Mouse (Mus musculus): ENCODE results near the gene Cdk14.

Cdk14 gene

DNA sequence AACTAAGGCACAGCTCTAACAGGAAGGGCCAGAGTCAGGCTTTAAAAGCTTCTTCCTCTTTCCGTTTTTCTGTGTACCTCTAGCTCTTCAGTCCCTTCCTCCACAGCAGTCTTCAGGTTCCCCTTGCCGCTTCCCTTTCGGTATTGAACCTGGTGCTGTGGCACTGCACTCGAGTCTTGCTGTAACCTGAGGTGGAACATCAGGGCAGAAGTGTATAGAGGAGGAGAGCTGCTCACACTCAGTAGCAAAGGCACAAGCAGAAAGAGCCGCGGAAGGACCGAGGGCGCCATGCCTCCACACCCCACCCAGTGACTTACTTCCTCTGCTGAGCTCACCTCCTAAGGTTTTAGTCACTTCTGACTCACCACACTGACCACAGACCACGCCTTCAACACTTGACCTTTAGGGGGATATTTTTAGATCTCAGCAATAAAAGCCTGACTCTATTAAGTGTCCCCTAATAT, at the start of gene Cdk14:
Cdk14 (minus strand) TSS at position 321 of the 464 bp plus-strand sequence.
- no peak for DNase-seq

GRCm38 (mm10) chr5:5465256-5465655, 45.1 kb upstream of the Cdk14 start:
- DNase-seq = no peak

- DNase-seq = no peak
These were observed 11.8 kb upstream of the Cdk14 start for GRCm38 (mm10) chr5:5431746-5432438.

- no peak for DNase-seq
These were observed 3.6 kb upstream of the Cdk14 start for GRCm38 (mm10) chr5:5423723-5424171.

DNA sequence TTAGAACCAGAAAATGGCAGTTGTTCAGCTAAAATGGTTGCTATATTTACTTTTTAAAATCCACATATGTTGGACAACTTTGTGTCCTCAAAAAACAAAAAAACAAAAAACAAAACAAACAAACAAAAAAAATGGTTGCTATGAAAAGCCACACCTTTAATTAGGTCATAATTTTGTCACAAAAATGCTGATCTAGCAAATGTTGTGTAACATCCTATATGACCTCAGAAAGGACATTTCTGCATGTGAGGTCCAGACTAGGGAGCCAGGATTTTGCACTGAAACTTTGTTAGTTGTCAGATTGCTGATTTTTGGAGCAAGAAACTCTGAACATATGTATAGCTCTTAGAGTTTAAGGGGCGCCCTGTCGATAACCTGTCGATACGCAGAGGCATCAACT, 3.0 kb upstream of the Cdk14 start:
- no peak for DNase-seq

- no peak for DNase-seq
These were observed 1.3 kb upstream of the Cdk14 start for GRCm38 (mm10) chr5:5421439-5421838.

- DNase-seq = no peak
These were observed 859 bp downstream of the Cdk14 start for GRCm38 (mm10) chr5:5419253-5419652.

DNA sequence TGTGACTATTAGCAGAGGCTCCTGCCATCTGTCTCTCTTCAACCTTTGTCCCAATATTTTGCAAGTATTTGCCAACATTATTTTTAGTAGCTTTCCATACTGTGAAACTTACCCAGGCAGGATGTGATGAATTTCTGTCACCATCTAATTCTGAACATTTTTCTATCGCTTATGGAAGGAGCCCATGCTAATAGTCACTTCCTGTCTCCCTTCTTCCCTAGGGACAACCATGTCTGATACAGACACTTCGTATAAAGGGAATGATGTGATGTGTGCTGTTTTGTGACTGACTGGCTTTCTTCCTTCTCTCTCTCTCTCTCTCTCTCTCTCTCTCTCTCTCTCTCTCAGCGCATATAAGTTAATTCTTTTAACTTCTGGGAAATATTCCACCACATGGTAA, 5.3 kb downstream of the Cdk14 start:
- DNase-seq = no peak

DNA sequence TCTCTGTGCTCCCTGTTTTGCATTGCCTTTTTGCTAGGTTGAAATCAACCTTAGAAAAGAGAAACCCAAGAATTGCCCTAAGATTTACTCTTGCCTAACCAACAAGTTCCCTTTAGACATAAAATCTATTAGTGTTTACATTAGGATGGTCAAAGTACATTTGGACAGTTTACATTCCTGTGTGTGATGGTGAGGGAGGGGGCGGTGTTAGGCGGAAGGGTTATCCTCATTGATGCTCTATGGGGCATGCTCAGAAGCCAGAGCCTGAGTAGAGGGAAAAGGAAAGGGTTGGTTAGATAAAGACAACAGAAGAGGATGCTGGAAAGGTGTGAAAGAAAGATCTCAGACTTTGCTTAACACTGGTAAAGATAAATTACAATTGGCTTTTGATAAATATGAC, 8.2 kb downstream of the Cdk14 start:
- no peak for DNase-seq

DNA sequence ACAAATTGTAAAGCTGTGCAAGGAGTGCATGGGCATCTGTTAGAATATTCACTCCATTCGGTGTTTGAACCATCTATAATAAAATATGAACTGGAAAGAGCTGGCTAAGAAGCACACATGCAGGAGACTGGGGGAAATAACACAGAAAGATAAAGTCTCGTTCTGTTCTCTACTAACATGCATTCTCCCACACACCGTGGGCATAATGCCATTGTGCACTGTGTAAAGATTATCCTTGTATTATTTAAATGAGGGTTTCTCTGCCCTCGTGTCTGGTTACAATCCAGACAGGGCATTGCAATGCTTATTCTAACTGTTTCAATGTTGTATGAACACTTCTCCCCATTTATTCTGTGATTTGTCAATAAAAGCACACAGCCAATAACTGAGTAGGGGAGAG, 18.1 kb downstream of the Cdk14 start:
- no peak for DNase-seq

GRCm38 (mm10) chr5:5392786-5393185, 27.3 kb downstream of the Cdk14 start:
- no peak for DNase-seq

- DNase-seq = no peak
These were observed 39.1 kb downstream of the Cdk14 start for GRCm38 (mm10) chr5:5380731-5381718.

- DNase-seq = peak; percentile 17
These were observed 40.0 kb downstream of the Cdk14 start for GRCm38 (mm10) chr5:5379870-5380730.

- no peak for DNase-seq
These were observed 40.6 kb downstream of the Cdk14 start for GRCm38 (mm10) chr5:5379501-5379869.

DNA sequence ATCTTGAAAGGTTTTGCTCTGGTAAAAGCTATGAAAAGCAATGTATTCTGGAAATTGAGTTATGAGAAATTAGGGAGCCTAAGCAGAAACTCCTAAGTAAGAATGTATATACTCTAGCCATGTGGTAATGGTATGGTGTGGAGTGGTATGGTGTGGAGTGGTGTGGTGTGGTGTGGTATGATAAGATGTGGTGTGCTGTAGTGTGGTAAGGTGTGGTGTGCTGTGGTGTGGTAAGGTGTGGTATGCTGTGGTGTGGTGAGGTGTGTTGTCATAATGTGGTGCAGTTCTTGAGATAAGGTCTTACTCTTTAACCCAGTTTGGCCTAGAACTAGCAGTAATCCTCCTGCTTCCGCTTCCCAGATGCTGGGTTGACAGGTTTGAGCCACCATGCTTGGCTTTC, 45.7 kb downstream of the Cdk14 start:
- no peak for DNase-seq

- DNase-seq = no peak
These were observed 46.6 kb downstream of the Cdk14 start for GRCm38 (mm10) chr5:5373541-5373940.

DNA sequence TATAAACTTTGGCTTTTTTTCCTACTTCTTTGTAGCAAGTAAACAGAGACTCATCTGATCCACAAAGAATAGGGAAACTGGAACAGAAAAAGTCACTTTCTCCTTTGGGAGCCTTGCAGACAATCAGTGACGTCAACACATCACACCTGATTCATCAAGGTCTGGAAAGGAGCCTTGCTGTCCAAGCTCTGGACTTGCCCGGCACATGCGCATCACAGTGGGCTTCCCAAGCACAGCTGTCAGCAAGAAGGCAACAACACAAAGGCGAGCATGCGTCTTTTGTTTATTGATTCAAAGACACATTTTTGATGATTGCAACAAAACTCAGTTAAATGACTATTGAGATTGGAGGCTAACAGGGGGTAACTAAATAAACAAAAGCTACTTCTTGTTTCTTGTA, 47.2 kb downstream of the Cdk14 start:
- DNase-seq = no peak

DNA sequence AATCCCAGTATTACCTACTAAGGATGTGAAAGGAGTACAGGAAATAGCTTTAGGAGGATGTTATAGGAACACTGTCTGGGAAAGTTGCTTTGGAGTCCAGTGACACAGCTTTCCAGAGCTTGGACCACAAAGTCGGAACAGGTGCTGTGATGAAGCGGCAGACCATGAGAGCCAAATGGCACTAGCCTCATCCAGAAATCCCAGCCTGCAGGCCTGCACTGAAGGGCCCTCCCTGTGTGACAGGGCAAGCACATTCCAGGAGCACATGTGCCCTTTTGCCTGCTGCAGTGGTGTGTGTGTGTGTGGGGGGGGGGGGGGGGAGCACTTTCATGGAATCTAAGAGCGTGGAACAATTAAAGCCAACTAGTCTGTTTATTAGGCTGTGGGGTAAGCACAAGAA, 47.8 kb downstream of the Cdk14 start:
- DNase-seq = no peak

- no peak for DNase-seq
These were observed 49.6 kb downstream of the Cdk14 start for GRCm38 (mm10) chr5:5370322-5371082.

GRCm38 (mm10) chr5:5368389-5369164, 51.5 kb downstream of the Cdk14 start:
- no peak for DNase-seq

GRCm38 (mm10) chr5:5367550-5367949, 52.6 kb downstream of the Cdk14 start:
- no peak for DNase-seq
